9 mouse cellular contexts compared by ENCODE assay signal in genomic region chr10:94992127-94992526, GRCm38 (mm10). TPM values are rescaled to one million over a fixed set of nuclear protein-coding genes. Genes with fewer than 3 reads are reported as not detected.
DNase-seq lines count a peak whose midpoint lies in the region; ATAC-seq and TF ChIP-seq lines count a peak whose summit lies in the region.
"Had no signal": no experiment of that assay in that cellular context is flagged by ENCODE, and none has a peak within 500 bp of the region (broad histone marks: within the 10 kb centered on the region; RNA-seq: fewer than 3 reads in every experiment).

No protein-coding gene starts in this region.

- no peak overlapping the region for H3K9ac ChIP-seq in embryonic facial prominence, embryonic 13.5 days
- no peak overlapping the region for H3K9ac ChIP-seq in liver, embryonic 11.5 days (ENCODE audit: low read depth, low read length)

- H3K4me2 ChIP-seq in embryonic facial prominence, embryonic 13.5 days: peak overlapping the region; percentile 57
- H3K4me2 ChIP-seq in liver, embryonic 11.5 days: peak overlapping the region; percentile 53
- H3K4me2 ChIP-seq in myocyte (ENCODE audit: low read depth): peak overlapping the region; percentile 64

- peak overlapping the region; percentile 31; the same call in 1 of the 2 replicates for H3K4me3 ChIP-seq in embryonic facial prominence, embryonic 13.5 days
- peak overlapping the region; percentile 51 for H3K4me3 ChIP-seq in heart, embryonic 10.5 days
- H3K4me3 ChIP-seq in liver, embryonic 11.5 days (ENCODE audit: low read depth, low read length): no peak overlapping the region
- peak overlapping the region; percentile 8 for H3K4me3 ChIP-seq in myocyte
- H3K4me3 ChIP-seq: erythroblast, embryonic 14.5 days had no signal

- no peak overlapping the region for H3ac ChIP-seq in myocyte (ENCODE audit: control insufficient read depth, insufficient read length)

- 12% methylated on average over 9 of the region's 9 CpGs for WGBS in embryonic facial prominence, embryonic 13.5 days
- 6% methylated on average over 9 of the region's 9 CpGs for WGBS in heart, embryonic 10.5 days
- 10% methylated on average over 9 of the region's 9 CpGs for WGBS in liver, embryonic 11.5 days

- no peak for TF ChIP-seq POLR2A in myocyte (IDR thresholded peaks at IDR 0.05; ENCODE audit: insufficient read length, low read depth)

- peaks cover 12% of the 10 kb centered on the region for H3K4me1 ChIP-seq in embryonic facial prominence, embryonic 13.5 days
- peaks cover 21% of the 10 kb centered on the region for H3K4me1 ChIP-seq in heart, embryonic 10.5 days
- H3K4me1 ChIP-seq in liver, embryonic 11.5 days (replicated peaks; ENCODE audit: control insufficient read depth, insufficient read depth, low read length): no peaks in the 10 kb centered on the region

- H3K9me3 ChIP-seq in embryonic facial prominence, embryonic 13.5 days: no peaks in the 10 kb centered on the region
- H3K9me3 ChIP-seq in heart, embryonic 10.5 days: no peaks in the 10 kb centered on the region
- H3K9me3 ChIP-seq in liver, embryonic 11.5 days (ENCODE audit: control insufficient read depth, low read length): no peaks in the 10 kb centered on the region

- peaks cover 10% of the 10 kb centered on the region; the same call in 1 of the 2 replicates for H3K27me3 ChIP-seq in embryonic facial prominence, embryonic 13.5 days
- H3K27me3 ChIP-seq in heart, embryonic 10.5 days (ENCODE audit: insufficient read depth, poor library complexity, severe bottlenecking): peaks cover 9% of the 10 kb centered on the region; the same call in 1 of the 2 replicates
- H3K27me3 ChIP-seq in liver, embryonic 11.5 days (replicated peaks; ENCODE audit: control insufficient read depth, insufficient read depth, low read length): no peaks in the 10 kb centered on the region
- H3K27me3 ChIP-seq in myocyte (ENCODE audit: control insufficient read depth, insufficient read depth, insufficient read length): no peaks in the 10 kb centered on the region
- H3K27me3 ChIP-seq in splenic B cell, adult 2 months (ENCODE audit: control insufficient read depth, insufficient read depth, low read length, poor library complexity, severe bottlenecking): no peaks in the 10 kb centered on the region

- no peak overlapping the region for H3K27ac ChIP-seq in embryonic facial prominence, embryonic 13.5 days
- H3K27ac ChIP-seq in heart, embryonic 10.5 days: 0 out of 2 replicates have a peak overlapping the region, but pooled peaks have one; percentile 47
- no peak overlapping the region for H3K27ac ChIP-seq in liver, embryonic 11.5 days (ENCODE audit: low read depth, low read length)

- H3K79me2 ChIP-seq in myocyte (ENCODE audit: control insufficient read depth, insufficient read depth): no peaks in the 10 kb centered on the region

- no peak for ATAC-seq in embryonic facial prominence, embryonic 13.5 days (ENCODE audit: insufficient number of reproducible peaks, insufficient read depth, low FRiP score, low TSS enrichment, low read depth)
- no peak for ATAC-seq in liver, embryonic 11.5 days (replicated peaks; ENCODE audit: low FRiP score)

- peak; percentile 90 for DNase-seq in B cell, adult 2 months
- DNase-seq in adrenal gland, postnatal 25 days: peak; percentile 87
- peak; percentile 83 for DNase-seq in heart, embryonic 10.5 days (ENCODE audit: low spot score)
- DNase-seq in kidney, adult 9 months: peak; percentile 78
- DNase-seq in liver, embryonic 11.5 days (ENCODE audit: low spot score): peak; percentile 76
- peak; percentile 89 for DNase-seq in splenic B cell, adult 2 months (ENCODE audit: low read depth, low spot score)

- no peaks in the 10 kb centered on the region for H3K36me3 ChIP-seq in embryonic facial prominence, embryonic 13.5 days
- no peaks in the 10 kb centered on the region for H3K36me3 ChIP-seq in heart, embryonic 10.5 days
- H3K36me3 ChIP-seq in liver, embryonic 11.5 days (ENCODE audit: control insufficient read depth, insufficient read depth, low read length): no peaks in the 10 kb centered on the region
- no peaks in the 10 kb centered on the region for H3K36me3 ChIP-seq in myocyte (ENCODE audit: control insufficient read depth, insufficient read depth)
- H3K36me3 ChIP-seq in splenic B cell, adult 2 months (ENCODE audit: control insufficient read depth, insufficient read depth, low read length, poor library complexity, severe bottlenecking): no peaks in the 10 kb centered on the region

TF ChIP-seq in myocyte, 11 proteins besides CTCF, POLR2A, EP300 and RAD21:
- no peak for TF ChIP-seq TCF12 (IDR thresholded peaks at IDR 0.05; ENCODE audit: insufficient read depth, poor library complexity, severe bottlenecking)
- TF ChIP-seq MYOG (IDR thresholded peaks at IDR 0.05; ENCODE audit: control insufficient read depth in 1 of 3, insufficient read depth in 1 of 3, insufficient read length in 2 of 3, low read depth in 2 of 3): peak in 2 of 3 experiments; percentile 9 to 64
- TF ChIP-seq MYOD1 (IDR thresholded peaks at IDR 0.05; ENCODE audit: control insufficient read depth in 1 of 3, insufficient read length in 2 of 3, low read depth in 2 of 3): peak in 1 of 3 experiments; percentile 46

RNA-seq across cellular contexts. Expression of gene Plxnc1, which starts 47.5 kb away (rescaled TPM):
- 1.4 and 1.5 TPM in 2 replicates for total RNA-seq in adrenal gland, postnatal 25 days (2021)
- 2.4 and 3.1 TPM in 2 replicates for polyA plus RNA-seq in embryonic facial prominence, embryonic 13.5 days (2015; fragmentation: Nextera tagmentation; extraction: Ambion mirVana)
- 2.2 and 3.4 TPM in 2 replicates for polyA plus RNA-seq in heart, embryonic 10.5 days (2016; fragmentation: Nextera tagmentation; extraction: Ambion mirVana)
- 5.3 and 6.0 TPM in 2 replicates for polyA plus RNA-seq in liver, embryonic 11.5 days (2014; fragmentation: Nextera tagmentation; extraction: Ambion mirVana)
- polyA plus RNA-seq in myocyte (2012; fragmentation: generic; extraction: Trizol): not detected
